Mouse (Mus musculus) megakaryocyte, embryonic 14.5 days (primary cell): ENCODE results near the gene Ldha.

ENCODE experiments used
- FLI1 ChIP-seq: IDR thresholded peaks from 2 replicates; pipeline ENCODE4 v1.6.1; 2012; ENCODE audit warnings: low read length, inconsistent platforms, mixed read lengths
- GATA1 ChIP-seq: IDR thresholded peaks from 3 replicates; pipeline ENCODE4 v1.6.1; 2012; ENCODE audit warnings: mixed read lengths, low read length, inconsistent platforms, borderline replicate concordance

GRCm38 (mm10) chr7:46796206-46796679, 45.0 kb upstream of the Ldha start:
- TF ChIP-seq GATA1 (no peak), FLI1 (no peak)
